Mouse (Mus musculus): ENCODE data around the gene Cfl2. TPM values are rescaled to one million over a fixed set of nuclear protein-coding genes. Genes with fewer than 3 reads are reported as not detected.

Gene Cfl2
- polyA plus RNA-seq, 1 experiment = 120 TPM

GRCm38 (mm10) chr12:54879630-54880029 is 17.0 kb upstream of the Cfl2 start:
- TF ChIP-seq CEBPB (IDR thresholded peaks at IDR 0.05; ENCODE audit: insufficient read depth, poor library complexity, severe bottlenecking) (no peak), MAX (IDR thresholded peaks at IDR 0.05; ENCODE audit: low read depth) (no peak), E2F4 (IDR thresholded peaks at IDR 0.05; ENCODE audit: insufficient read depth) (no peak), REST (IDR thresholded peaks at IDR 0.05; ENCODE audit: insufficient read depth, insufficient read length) (no peak), MYOD1 (IDR thresholded peaks at IDR 0.05; ENCODE audit: control insufficient read depth in 1 of 3, insufficient read length in 2 of 3, low read depth in 2 of 3) (no peak), POLR2AphosphoS2 (IDR thresholded peaks at IDR 0.05; ENCODE audit: insufficient read length, low read depth) (no peak), TCF12 (IDR thresholded peaks at IDR 0.05; ENCODE audit: insufficient read depth, poor library complexity, severe bottlenecking) (no peak), SRF (IDR thresholded peaks at IDR 0.05; ENCODE audit: control insufficient read depth, insufficient read length, low read depth) (no peak), TCF3 (IDR thresholded peaks at IDR 0.05; ENCODE audit: insufficient read length, low read depth) (no peak), USF1 (IDR thresholded peaks at IDR 0.05; ENCODE audit: low read depth) (no peak), POLR2A (IDR thresholded peaks at IDR 0.05; ENCODE audit: insufficient read length, low read depth) (no peak), MYOG (IDR thresholded peaks at IDR 0.05; ENCODE audit: control insufficient read depth in 1 of 3, insufficient read depth in 1 of 3, insufficient read length in 2 of 3, low read depth in 2 of 3) (no peak)
- no peaks in the 10 kb centered on the region for H3K36me3 ChIP-seq (ENCODE audit: control insufficient read depth, insufficient read depth)
- H3K4me3 ChIP-seq = no peak overlapping the region
- no peak overlapping the region for H3ac ChIP-seq (ENCODE audit: control insufficient read depth, insufficient read length)
- no peaks in the 10 kb centered on the region for H3K27me3 ChIP-seq (ENCODE audit: control insufficient read depth, insufficient read depth, insufficient read length)
- no peak overlapping the region for H3K4me2 ChIP-seq (ENCODE audit: low read depth)
- H3K79me2 ChIP-seq (ENCODE audit: control insufficient read depth, insufficient read depth) = no peaks in the 10 kb centered on the region

GRCm38 (mm10) chr12:54879211-54879610 is 16.5 kb upstream of the Cfl2 start:
- H3K4me3 ChIP-seq = no peak overlapping the region
- H3K4me2 ChIP-seq (ENCODE audit: low read depth) = no peak overlapping the region
- H3K36me3 ChIP-seq (ENCODE audit: control insufficient read depth, insufficient read depth) = no peaks in the 10 kb centered on the region
- no peaks in the 10 kb centered on the region for H3K27me3 ChIP-seq (ENCODE audit: control insufficient read depth, insufficient read depth, insufficient read length)
- no peak for TF ChIP-seq POLR2AphosphoS2 (IDR thresholded peaks at IDR 0.05; ENCODE audit: insufficient read length, low read depth)
- no peak for TF ChIP-seq SRF (IDR thresholded peaks at IDR 0.05; ENCODE audit: control insufficient read depth, insufficient read length, low read depth)
- no peak for TF ChIP-seq TCF12 (IDR thresholded peaks at IDR 0.05; ENCODE audit: insufficient read depth, poor library complexity, severe bottlenecking)
- H3ac ChIP-seq (ENCODE audit: control insufficient read depth, insufficient read length) = no peak overlapping the region
- no peaks in the 10 kb centered on the region for H3K79me2 ChIP-seq (ENCODE audit: control insufficient read depth, insufficient read depth)

GRCm38 (mm10) chr12:54877875-54878274 is 15.2 kb upstream of the Cfl2 start:
- Histone ChIP-seq H3K4me2 (ENCODE audit: low read depth) (no peak overlapping the region), H3K79me2 (ENCODE audit: control insufficient read depth, insufficient read depth) (no peaks in the 10 kb centered on the region), H3K4me3 (no peak overlapping the region), H3K27me3 (ENCODE audit: control insufficient read depth, insufficient read depth, insufficient read length) (no peaks in the 10 kb centered on the region), H3K36me3 (ENCODE audit: control insufficient read depth, insufficient read depth) (no peaks in the 10 kb centered on the region), H3ac (ENCODE audit: control insufficient read depth, insufficient read length) (no peak overlapping the region)
- TF ChIP-seq TCF3 (IDR thresholded peaks at IDR 0.05; ENCODE audit: insufficient read length, low read depth) (no peak), REST (IDR thresholded peaks at IDR 0.05; ENCODE audit: insufficient read depth, insufficient read length) (no peak), POLR2A (IDR thresholded peaks at IDR 0.05; ENCODE audit: insufficient read length, low read depth) (no peak), MYOG (IDR thresholded peaks at IDR 0.05; ENCODE audit: control insufficient read depth in 1 of 3, insufficient read depth in 1 of 3, insufficient read length in 2 of 3, low read depth in 2 of 3) (no peak), USF1 (IDR thresholded peaks at IDR 0.05; ENCODE audit: low read depth) (no peak), CEBPB (IDR thresholded peaks at IDR 0.05; ENCODE audit: insufficient read depth, poor library complexity, severe bottlenecking) (no peak), TCF12 (IDR thresholded peaks at IDR 0.05; ENCODE audit: insufficient read depth, poor library complexity, severe bottlenecking) (no peak), SRF (IDR thresholded peaks at IDR 0.05; ENCODE audit: control insufficient read depth, insufficient read length, low read depth) (no peak), POLR2AphosphoS2 (IDR thresholded peaks at IDR 0.05; ENCODE audit: insufficient read length, low read depth) (no peak), MAX (IDR thresholded peaks at IDR 0.05; ENCODE audit: low read depth) (no peak), MYOD1 (IDR thresholded peaks at IDR 0.05; ENCODE audit: control insufficient read depth in 1 of 3, insufficient read length in 2 of 3, low read depth in 2 of 3) (no peak), E2F4 (IDR thresholded peaks at IDR 0.05; ENCODE audit: insufficient read depth) (no peak)

- Histone ChIP-seq H3K36me3 (ENCODE audit: control insufficient read depth, insufficient read depth) (no peaks in the 10 kb centered on the region), H3K4me3 (no peak overlapping the region)
- no peak for TF ChIP-seq SRF (IDR thresholded peaks at IDR 0.05; ENCODE audit: control insufficient read depth, insufficient read length, low read depth)
- TF ChIP-seq MYOD1 (IDR thresholded peaks at IDR 0.05; ENCODE audit: control insufficient read depth in 1 of 3, insufficient read length in 2 of 3, low read depth in 2 of 3) = peak in 1 of 3 experiments; percentile 3
- TF ChIP-seq POLR2AphosphoS2 (IDR thresholded peaks at IDR 0.05; ENCODE audit: insufficient read length, low read depth) = no peak
Observed at GRCm38 (mm10) chr12:54876879-54877278, 14.2 kb upstream of the Cfl2 start.

GRCm38 (mm10) chr12:54874711-54875110 is 12.0 kb upstream of the Cfl2 start:
- Histone ChIP-seq H3ac (ENCODE audit: control insufficient read depth, insufficient read length) (no peak overlapping the region), H3K79me2 (ENCODE audit: control insufficient read depth, insufficient read depth) (no peaks in the 10 kb centered on the region), H3K36me3 (ENCODE audit: control insufficient read depth, insufficient read depth) (no peaks in the 10 kb centered on the region), H3K27me3 (ENCODE audit: control insufficient read depth, insufficient read depth, insufficient read length) (no peaks in the 10 kb centered on the region), H3K4me3 (no peak overlapping the region), H3K4me2 (ENCODE audit: low read depth) (peak overlapping the region; percentile 59)
- peak; percentile 26 for TF ChIP-seq POLR2AphosphoS2 (IDR thresholded peaks at IDR 0.05; ENCODE audit: insufficient read length, low read depth)
- no peak for TF ChIP-seq SRF (IDR thresholded peaks at IDR 0.05; ENCODE audit: control insufficient read depth, insufficient read length, low read depth)
- no peak for TF ChIP-seq REST (IDR thresholded peaks at IDR 0.05; ENCODE audit: insufficient read depth, insufficient read length)
- peak; percentile 95 for TF ChIP-seq USF1 (IDR thresholded peaks at IDR 0.05; ENCODE audit: low read depth)
- TF ChIP-seq MYOG (IDR thresholded peaks at IDR 0.05; ENCODE audit: control insufficient read depth in 1 of 3, insufficient read depth in 1 of 3, insufficient read length in 2 of 3, low read depth in 2 of 3) = peak; percentile 24 to 69 (median 37)
- no peak for TF ChIP-seq MAX (IDR thresholded peaks at IDR 0.05; ENCODE audit: low read depth)
- TF ChIP-seq E2F4 (IDR thresholded peaks at IDR 0.05; ENCODE audit: insufficient read depth) = no peak
- TF ChIP-seq TCF12 (IDR thresholded peaks at IDR 0.05; ENCODE audit: insufficient read depth, poor library complexity, severe bottlenecking) = no peak
- TF ChIP-seq TCF3 (IDR thresholded peaks at IDR 0.05; ENCODE audit: insufficient read length, low read depth) = no peak
- peak in 2 of 3 experiments; percentile 63 to 70 for TF ChIP-seq MYOD1 (IDR thresholded peaks at IDR 0.05; ENCODE audit: control insufficient read depth in 1 of 3, insufficient read length in 2 of 3, low read depth in 2 of 3)
- no peak for TF ChIP-seq POLR2A (IDR thresholded peaks at IDR 0.05; ENCODE audit: insufficient read length, low read depth)
- no peak for TF ChIP-seq CEBPB (IDR thresholded peaks at IDR 0.05; ENCODE audit: insufficient read depth, poor library complexity, severe bottlenecking)

More at GRCm38 (mm10) chr12:54876879-54877278, 14.2 kb upstream of the Cfl2 start:
- H3K79me2 ChIP-seq (ENCODE audit: control insufficient read depth, insufficient read depth) = no peaks in the 10 kb centered on the region
- no peak overlapping the region for H3ac ChIP-seq (ENCODE audit: control insufficient read depth, insufficient read length)
- no peaks in the 10 kb centered on the region for H3K27me3 ChIP-seq (ENCODE audit: control insufficient read depth, insufficient read depth, insufficient read length)
- no peak overlapping the region for H3K4me2 ChIP-seq (ENCODE audit: low read depth)
